Mouse (Mus musculus) neural tube, embryonic 12.5 days (tissue): ENCODE data around the gene Zfp628. TPM values are rescaled to one million over a fixed set of nuclear protein-coding genes. Genes with fewer than 3 reads are reported as not detected.

Experiments used
- ATAC-seq: fragments of 200-750 bp; cut with Nextera tagmentation; 2 replicates; pipeline ENCODE4 v1.8.0; 2017; ENCODE audit warnings: low read depth, mild to moderate bottlenecking, moderate TSS enrichment, moderate library complexity; ENCODE audit not compliant: low FRiP score
- H3K27ac ChIP-seq: fragments of 300-500 bp; sonication (generic); 2 replicates; pipeline ENCODE4 v1.5.1; 2016
- H3K27me3 ChIP-seq: fragments of 300-500 bp; sonication (generic); replicated peaks from 2 replicates; pipeline ENCODE4 v1.6.1; 2016; ENCODE audit warnings: mild to moderate bottlenecking
- H3K36me3 ChIP-seq: fragments of 300-500 bp; sonication (generic); 2 replicates; pipeline ENCODE4 v1.6.1; 2016; ENCODE audit warnings: mild to moderate bottlenecking
- H3K4me1 ChIP-seq: fragments of 300-500 bp; sonication (generic); 2 replicates; pipeline ENCODE4 v1.6.1; 2016
- H3K4me2 ChIP-seq: fragments of 300-500 bp; sonication (generic); replicated peaks from 2 replicates; pipeline ENCODE4 v1.6.1; 2016; ENCODE audit warnings: mild to moderate bottlenecking
- H3K4me3 ChIP-seq: fragments of 300-500 bp; sonication (generic); 2 replicates; pipeline ENCODE4 v1.5.1; 2016
- H3K9ac ChIP-seq: fragments of 300-500 bp; sonication (generic); 2 replicates; pipeline ENCODE4 v1.6.1; 2016; ENCODE audit warnings: mild to moderate bottlenecking
- H3K9me3 ChIP-seq: fragments of 300-500 bp; sonication (generic); 2 replicates; pipeline ENCODE4 v1.6.1; 2016; ENCODE audit warnings: mild to moderate bottlenecking
- WGBS: fragments of 180-500 bp; shearing (Covaris S2); methylation state at CpG from one replicate; pipeline ENCODE4 v1.1.7; 2016; 5-methylcytosine and 5-hydroxymethylcytosine counted together
- polyA plus RNA-seq: library from polyadenylated mRNA; unstranded; fragments of >200 nt; fragmentation: Nextera tagmentation; extraction: Ambion mirVana; gene quantifications from 2 replicates; pipeline ENCODE4 v1.2.1, GENCODE M21; 2016

Gene Zfp628
- polyA plus RNA-seq, 1 experiment from 2014 or later, result 4.4 TPM

DNA sequence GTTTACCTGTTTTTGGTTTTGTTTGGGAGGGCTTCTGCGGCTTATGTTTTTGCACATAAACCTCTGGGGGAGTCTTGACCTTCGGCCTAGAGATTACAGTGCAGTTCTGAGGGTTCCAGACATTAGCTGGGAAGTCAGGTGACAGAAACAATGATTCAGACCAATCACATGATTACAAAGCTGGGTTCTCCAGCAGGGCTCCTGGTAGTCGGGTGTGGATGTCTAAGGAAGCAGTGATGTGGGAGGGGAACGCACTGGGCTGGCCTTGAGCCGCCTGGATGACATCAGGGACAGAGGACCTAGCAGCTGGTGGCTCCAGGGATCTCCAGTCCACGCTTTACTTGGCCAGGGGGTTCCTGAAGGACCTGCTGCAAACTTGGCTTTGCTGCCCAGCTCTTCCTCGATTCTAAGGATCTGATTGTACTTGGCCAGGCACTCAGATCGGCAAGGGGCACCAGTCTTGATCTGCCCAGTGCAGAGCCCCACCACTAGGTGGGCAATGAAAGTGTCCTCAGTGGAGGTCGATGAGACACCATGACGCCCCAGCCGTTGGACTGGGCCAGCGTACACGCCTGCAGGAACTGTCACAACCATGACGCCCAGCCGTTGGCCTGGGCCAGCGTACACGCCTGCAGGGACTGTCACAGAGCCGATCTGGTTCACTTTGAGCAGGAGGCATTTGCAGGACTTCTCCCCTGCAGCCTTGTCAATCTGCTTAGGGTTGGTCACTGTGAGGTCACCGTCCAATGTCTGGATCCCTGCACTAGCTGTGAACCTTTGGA, 35.7 kb downstream of the Zfp628 start:
- WGBS, result 87% methylated on average over 19 of the region's 19 CpGs
- ATAC-seq, result no peak

DNA sequence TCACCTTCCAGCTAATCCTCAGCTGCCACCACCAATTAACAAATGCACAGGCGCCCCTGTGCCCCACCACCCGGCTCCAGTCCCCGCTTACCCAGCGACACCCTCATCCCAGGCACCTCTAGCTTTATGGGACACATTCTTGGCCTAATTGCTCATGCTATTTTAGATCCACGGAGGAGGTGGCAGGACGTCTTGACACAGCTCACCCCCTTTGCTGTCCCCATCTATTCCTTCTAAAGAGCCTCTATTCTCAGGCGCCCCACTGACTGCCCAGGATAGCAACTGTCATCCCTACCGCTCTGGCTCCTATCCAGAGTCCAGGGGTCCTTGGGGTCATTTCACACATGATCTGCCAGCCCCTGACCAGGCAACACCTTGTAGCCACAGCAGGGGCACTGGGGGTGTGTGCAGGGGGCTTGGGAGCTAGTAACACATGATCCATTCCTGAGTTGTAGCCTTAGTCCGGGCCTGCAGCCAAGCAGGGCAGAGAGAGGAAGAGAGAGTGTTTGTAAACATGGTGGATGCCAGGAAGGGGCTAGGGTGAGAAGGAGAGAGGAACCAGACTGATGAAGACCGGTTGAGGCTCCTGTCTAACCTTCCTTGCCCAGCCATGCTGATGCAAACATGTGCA, 38.9 kb downstream of the Zfp628 start:
- H3K36me3 ChIP-seq, result no peaks in the 10 kb centered on the region
- no peaks in the 10 kb centered on the region for H3K9me3 ChIP-seq
- no peaks in the 10 kb centered on the region for H3K27me3 ChIP-seq
- H3K4me1 ChIP-seq, result no peaks in the 10 kb centered on the region
- H3K9ac ChIP-seq, result no peak overlapping the region
- H3K4me3 ChIP-seq, result no peak overlapping the region
- no peak for ATAC-seq
- H3K4me2 ChIP-seq, result no peak overlapping the region
- no peak overlapping the region for H3K27ac ChIP-seq
- 28% methylated on average over 10 of the region's 10 CpGs for WGBS

More for the DNA sequence above, 35.7 kb downstream of the Zfp628 start:
- H3K27ac ChIP-seq, result no peak overlapping the region
- no peaks in the 10 kb centered on the region for H3K9me3 ChIP-seq
- no peak overlapping the region for H3K9ac ChIP-seq
- H3K4me2 ChIP-seq, result no peak overlapping the region
- no peak overlapping the region for H3K4me3 ChIP-seq
- H3K36me3 ChIP-seq, result no peaks in the 10 kb centered on the region
- H3K4me1 ChIP-seq, result no peaks in the 10 kb centered on the region
- no peaks in the 10 kb centered on the region for H3K27me3 ChIP-seq

- H3K9ac ChIP-seq, result no peak overlapping the region
- no peaks in the 10 kb centered on the region for H3K27me3 ChIP-seq
- H3K27ac ChIP-seq, result no peak overlapping the region
- no peak for ATAC-seq
- 84% methylated on average over 10 of the region's 10 CpGs for WGBS
- H3K4me1 ChIP-seq, result no peaks in the 10 kb centered on the region
- no peaks in the 10 kb centered on the region for H3K9me3 ChIP-seq
- H3K4me2 ChIP-seq, result no peak overlapping the region
- no peak overlapping the region for H3K4me3 ChIP-seq
- no peaks in the 10 kb centered on the region for H3K36me3 ChIP-seq
Observed at GRCm38 (mm10) chr7:4957361-4957760, 42.3 kb downstream of the Zfp628 start.

- Histone ChIP-seq H3K4me1 (no peaks in the 10 kb centered on the region), H3K36me3 (no peaks in the 10 kb centered on the region), H3K9me3 (no peaks in the 10 kb centered on the region), H3K27ac (no peak overlapping the region), H3K4me3 (no peak overlapping the region), H3K4me2 (no peak overlapping the region), H3K9ac (no peak overlapping the region), H3K27me3 (peaks cover 6% of the 10 kb centered on the region; the same call in 1 of the 2 replicates)
- WGBS, result 77% methylated on average over 5 of the region's 5 CpGs
- no peak for ATAC-seq
Observed at GRCm38 (mm10) chr7:4963527-4963926, 48.5 kb downstream of the Zfp628 start.

GRCm38 (mm10) chr7:4964272-4964671, 49.3 kb downstream of the Zfp628 start, which contains the start of gene Sbk2:
TSS of gene Sbk2 (minus strand) at chr7:4964406.
- Histone ChIP-seq H3K9me3 (no peaks in the 10 kb centered on the region), H3K4me1 (no peaks in the 10 kb centered on the region), H3K27me3 (peaks cover 6% of the 10 kb centered on the region; the same call in 1 of the 2 replicates), H3K4me3 (no peak within 1 kb of the TSS), H3K9ac (no peak within 1 kb of the TSS), H3K36me3 (no peaks in the 10 kb centered on the region), H3K4me2 (no peak within 1 kb of the TSS; the same call in 1 of the 2 replicates), H3K27ac (no peak within 1 kb of the TSS)
- ATAC-seq, result 0 out of 2 replicates have a peak, but pooled peaks have one; percentile 48
- WGBS, result 11% methylated on average over 10 of the region's 10 CpGs

- no peak overlapping the region for H3K9ac ChIP-seq
- no peak overlapping the region for H3K4me3 ChIP-seq
- no peak overlapping the region for H3K27ac ChIP-seq
- H3K27me3 ChIP-seq, result peaks cover 6% of the 10 kb centered on the region; the same call in 1 of the 2 replicates
- no peak for ATAC-seq
- WGBS, result 88% methylated on average over 5 of the region's 5 CpGs
- H3K36me3 ChIP-seq, result no peaks in the 10 kb centered on the region
- H3K4me2 ChIP-seq, result no peak overlapping the region
- no peaks in the 10 kb centered on the region for H3K4me1 ChIP-seq
- H3K9me3 ChIP-seq, result no peaks in the 10 kb centered on the region
Observed at GRCm38 (mm10) chr7:4964988-4965387, 50.0 kb downstream of the Zfp628 start.

DNA sequence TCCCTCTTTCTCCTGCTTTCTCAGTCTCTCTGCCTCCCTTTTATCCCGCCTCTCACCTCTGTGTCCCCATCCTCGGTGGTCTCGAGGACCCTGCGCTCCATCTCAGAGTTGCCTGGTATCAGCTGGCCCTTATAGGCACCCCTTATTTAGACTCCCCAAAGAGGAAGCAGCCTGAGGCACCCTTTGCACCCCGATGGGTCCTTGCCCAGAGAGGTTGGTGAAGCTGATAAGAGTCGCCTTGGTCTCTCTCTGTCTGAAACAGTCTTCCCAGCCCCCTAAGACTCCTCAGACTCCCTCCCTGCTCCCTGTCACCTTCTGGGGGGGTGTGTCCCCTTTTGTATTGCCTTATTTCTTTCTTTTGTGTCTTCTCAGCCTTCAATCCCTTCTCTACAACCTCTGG, 56.1 kb downstream of the Zfp628 start, which contains the start of gene Sbk3:
Sbk3 (minus strand) TSS at position 101 of the 400 bp plus-strand sequence.
- H3K9ac ChIP-seq, result no peak within 1 kb of the TSS
- no peaks in the 10 kb centered on the region for H3K36me3 ChIP-seq
- no peak within 1 kb of the TSS for H3K4me2 ChIP-seq
- no peak within 1 kb of the TSS for H3K4me3 ChIP-seq
- H3K27me3 ChIP-seq, result peaks cover 6% of the 10 kb centered on the region; the same call in 1 of the 2 replicates
- no peaks in the 10 kb centered on the region for H3K4me1 ChIP-seq
- H3K9me3 ChIP-seq, result no peaks in the 10 kb centered on the region
- WGBS, result 46% methylated on average over 6 of the region's 6 CpGs
- no peak for ATAC-seq
- no peak within 1 kb of the TSS for H3K27ac ChIP-seq

Other genes with a start within 250 kb of the Zfp628 start
- 119 and 122 TPM in 2 replicates for gene Hspbp1, start 230.1 kb upstream of the Zfp628 start, polyA plus RNA-seq
- 5.0 and 5.5 TPM in 2 replicates for gene Brsk1, start 224.6 kb upstream of the Zfp628 start, polyA plus RNA-seq
- gene Tmem150b, start 190.0 kb upstream of the Zfp628 start, polyA plus RNA-seq, result 0.11 and 0.14 TPM in 2 replicates
- 96.5 and 98.5 TPM in 2 replicates for gene Kmt5c, start 175.1 kb upstream of the Zfp628 start, polyA plus RNA-seq
- 27.3 and 33.4 TPM in 2 replicates for gene Cox6b2, start 162.1 kb upstream of the Zfp628 start, polyA plus RNA-seq
- gene Fam71e2, start 143.9 kb upstream of the Zfp628 start, polyA plus RNA-seq, result not detected in 2 replicates
- 0.34 and 0.51 TPM in 2 replicates for gene Il11, start 132.4 kb upstream of the Zfp628 start, polyA plus RNA-seq
- not detected in 2 replicates for gene Tmem190, start 132.3 kb upstream of the Zfp628 start, polyA plus RNA-seq
- gene Tmem238, start 125.6 kb upstream of the Zfp628 start, polyA plus RNA-seq, result 2.7 and 3.1 TPM in 2 replicates
- gene Rpl28, start 122.3 kb upstream of the Zfp628 start, polyA plus RNA-seq, result 311 and 322 TPM in 2 replicates
- 380 and 386 TPM in 2 replicates for gene Ube2s, start 102.6 kb upstream of the Zfp628 start, polyA plus RNA-seq
- gene Shisa7, start 70.5 kb upstream of the Zfp628 start, polyA plus RNA-seq, result 6.0 and 6.5 TPM in 2 replicates
- gene Isoc2b, start 45.0 kb upstream of the Zfp628 start, polyA plus RNA-seq, result 4.8 and 5.4 TPM in 2 replicates
- gene Isoc2a, start 38.1 kb upstream of the Zfp628 start, polyA plus RNA-seq, result 0.91 and 0.93 TPM in 2 replicates
- 0.29 TPM in 1 of 2 replicates, not detected in the other for gene Gm36210, start 8.7 kb upstream of the Zfp628 start, polyA plus RNA-seq
- gene Nat14, start 6.8 kb downstream of the Zfp628 start, polyA plus RNA-seq, result 13.0 and 13.7 TPM in 2 replicates
- gene Ssc5d, start 10.6 kb downstream of the Zfp628 start, polyA plus RNA-seq, result 2.5 and 3.0 TPM in 2 replicates
- 0.13 TPM in 2 replicates for gene Sbk2, start 49.2 kb downstream of the Zfp628 start, polyA plus RNA-seq
- 0.11 TPM in 2 replicates for gene Sbk3, start 56.0 kb downstream of the Zfp628 start, polyA plus RNA-seq
- gene Zfp579, start 80.9 kb downstream of the Zfp628 start, polyA plus RNA-seq, result 52.4 and 57.5 TPM in 2 replicates
- 8.2 and 8.7 TPM in 2 replicates for gene Zfp524, start 99.2 kb downstream of the Zfp628 start, polyA plus RNA-seq
- gene Fiz1, start 99.5 kb downstream of the Zfp628 start, polyA plus RNA-seq, result 62.0 and 63.3 TPM in 2 replicates
- gene Gm44973, start 100.3 kb downstream of the Zfp628 start, polyA plus RNA-seq, result 0.26 TPM in 1 of 2 replicates, not detected in the other
- gene Zfp865, start 105.2 kb downstream of the Zfp628 start, polyA plus RNA-seq, result 6.6 and 6.9 TPM in 2 replicates
- gene Ccdc106, start 105.3 kb downstream of the Zfp628 start, polyA plus RNA-seq, result 14.3 and 17.0 TPM in 2 replicates
- not detected in 2 replicates for gene 4632433K11Rik, start 118.9 kb downstream of the Zfp628 start, polyA plus RNA-seq
- gene Zfp784, start 123.2 kb downstream of the Zfp628 start, polyA plus RNA-seq, result 4.2 and 5.9 TPM in 2 replicates
- 53.5 and 56.0 TPM in 2 replicates for gene Zfp580, start 136.3 kb downstream of the Zfp628 start, polyA plus RNA-seq
- 147 and 163 TPM in 2 replicates for gene U2af2, start 146.9 kb downstream of the Zfp628 start, polyA plus RNA-seq
- 73.4 and 80.5 TPM in 2 replicates for gene Epn1, start 165.0 kb downstream of the Zfp628 start, polyA plus RNA-seq
- gene Rfpl4, start 201.7 kb downstream of the Zfp628 start, polyA plus RNA-seq, result 0.18 TPM in 1 of 2 replicates, not detected in the other
- 0.27 and 0.38 TPM in 2 replicates for gene Rasl2-9, start 210.7 kb downstream of the Zfp628 start, polyA plus RNA-seq
- 0.01 and 0.08 TPM in 2 replicates for gene Vmn1r55, start 234.5 kb downstream of the Zfp628 start, polyA plus RNA-seq